Mouse (Mus musculus): ENCODE data around the gene Slc15a2. TPM values are rescaled to one million over a fixed set of nuclear protein-coding genes. Genes with fewer than 3 reads are reported as not detected.

The Slc15a2 gene
- total RNA-seq, 2 experiments from 2014 or later: 1.4 to 2.8 TPM

DNA sequence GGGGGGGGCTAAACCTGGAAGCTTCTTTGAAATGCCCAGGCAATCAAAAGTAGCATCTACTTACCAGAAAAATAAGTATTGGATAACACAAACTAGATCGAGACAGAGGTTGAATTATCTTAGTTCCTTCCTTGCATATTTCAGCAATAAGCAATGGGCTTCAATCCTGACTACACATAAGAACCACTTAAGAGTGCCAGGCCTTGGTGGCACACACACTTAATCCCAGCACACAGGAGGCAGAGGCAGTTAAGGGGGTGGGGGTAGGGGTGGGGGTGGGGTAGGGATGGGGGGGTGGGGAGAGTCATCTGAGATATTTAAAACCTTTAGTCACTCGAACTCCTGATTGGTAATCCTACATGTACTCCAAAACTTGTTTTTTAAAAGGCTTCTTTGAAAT lies 13.5 kb downstream of the Slc15a2 start:
- intact Hi-C loops (cut with DNase I): no loop called here
- DNase-seq: no peak

GRCm38 (mm10) chr16:36770830-36771229 lies 13.9 kb downstream of the Slc15a2 start:
- DNase-seq: no peak
- intact Hi-C loops (cut with DNase I): no loop called here

GRCm38 (mm10) chr16:36770191-36770771 lies 14.5 kb downstream of the Slc15a2 start:
- no peak for DNase-seq
- intact Hi-C loops (cut with DNase I): no loop called here

GRCm38 (mm10) chr16:36751979-36752378 lies 32.8 kb downstream of the Slc15a2 start:
- intact Hi-C loops (cut with DNase I): no loop called here
- no peak for DNase-seq

DNA sequence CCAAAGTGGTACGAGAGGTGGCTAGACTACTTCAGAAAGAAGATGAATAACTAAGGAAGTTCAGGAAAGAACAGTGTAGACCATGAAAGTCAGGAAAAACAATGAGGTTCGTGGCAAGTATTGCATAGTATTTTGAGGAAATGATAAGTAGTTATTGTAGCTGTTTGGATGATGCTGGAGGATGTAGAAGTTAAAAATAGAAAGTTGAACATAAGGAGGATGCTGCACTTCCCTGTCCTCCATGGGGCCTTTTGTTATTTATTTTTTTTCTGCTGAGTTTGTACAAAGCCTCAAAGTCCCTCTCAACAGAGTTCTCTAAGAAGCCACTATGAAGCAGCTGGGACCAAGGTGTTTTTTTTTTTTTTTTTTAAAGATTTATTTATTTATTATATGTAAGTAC lies 37.0 kb downstream of the Slc15a2 start:
- DNase-seq: no peak
- intact Hi-C loops (cut with DNase I): no loop called here

GRCm38 (mm10) chr16:36747068-36747467 lies 37.7 kb downstream of the Slc15a2 start:
- intact Hi-C loops (cut with DNase I): no loop called here
- DNase-seq: no peak

GRCm38 (mm10) chr16:36743580-36743979 lies 41.2 kb downstream of the Slc15a2 start:
- no peak for DNase-seq
- intact Hi-C loops (cut with DNase I): no loop called here

GRCm38 (mm10) chr16:36739404-36739930 lies 45.3 kb downstream of the Slc15a2 start:
- no peak for DNase-seq
- intact Hi-C loops (cut with DNase I): no loop called here

GRCm38 (mm10) chr16:36735421-36735820 lies 49.3 kb downstream of the Slc15a2 start:
- intact Hi-C loops (cut with DNase I): no loop called here
- no peak for DNase-seq

DNA sequence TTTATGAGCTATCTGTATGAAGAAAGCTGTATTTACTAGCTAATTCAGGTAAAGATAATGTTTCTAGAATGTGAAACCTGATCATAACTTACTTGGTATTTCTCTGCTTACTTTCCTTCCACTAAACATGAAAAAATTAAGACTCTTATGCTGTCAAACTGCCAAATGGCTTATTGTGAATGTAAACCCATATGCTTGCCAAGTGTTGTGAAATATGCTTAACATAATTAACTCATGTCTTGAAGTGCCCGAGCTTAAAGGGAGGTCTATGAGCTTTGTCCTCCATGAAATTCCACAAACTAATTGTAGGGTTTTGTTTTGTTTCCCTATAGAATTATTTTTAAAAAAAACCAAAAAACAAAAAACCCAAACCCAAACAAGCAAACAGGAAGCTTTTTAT lies 50.9 kb downstream of the Slc15a2 start:
- no peak for DNase-seq
- intact Hi-C loops (cut with DNase I): no loop called here

GRCm38 (mm10) chr16:36732572-36732971 lies 52.2 kb downstream of the Slc15a2 start:
- intact Hi-C loops (cut with DNase I): no loop called here
- no peak for DNase-seq

GRCm38 (mm10) chr16:36728959-36729358 lies 55.8 kb downstream of the Slc15a2 start:
- intact Hi-C loops (cut with DNase I): loop anchor here (10.0 kb wide), 1 partner anchor 276 kb away; no protein-coding TSS in a partner anchor

DNA sequence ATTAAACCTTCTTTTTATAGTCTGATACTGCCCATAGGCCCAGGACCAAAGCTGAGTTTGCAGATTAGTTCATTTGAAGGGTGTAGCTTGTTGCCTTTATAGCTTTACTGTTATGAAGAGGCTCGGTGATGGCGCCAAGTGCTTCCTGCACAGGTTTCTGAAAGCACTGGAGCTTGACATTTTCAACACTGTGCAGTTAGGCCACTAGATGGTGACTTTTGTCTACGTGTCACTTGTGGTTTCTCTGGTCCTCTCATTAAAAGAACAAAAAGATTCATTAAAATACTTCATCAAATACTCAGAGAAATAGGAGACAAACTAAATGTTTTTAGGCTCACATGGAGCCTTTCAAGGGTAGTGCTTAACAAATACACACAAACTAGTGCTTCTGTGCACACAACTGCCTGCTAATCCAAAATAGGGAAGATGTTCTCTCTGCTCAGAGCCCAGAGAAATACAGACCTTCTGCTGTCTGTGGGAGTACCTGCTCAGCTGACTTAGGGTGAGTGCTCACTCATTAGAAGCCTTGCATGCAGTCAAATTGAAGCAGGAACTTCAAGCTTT lies 60.8 kb downstream of the Slc15a2 start:
- no peak for DNase-seq
- intact Hi-C loops (cut with DNase I): loop anchor here (1.0 to 10.0 kb wide), 2 partner anchors 93 to 281 kb away; no protein-coding TSS in a partner anchor

More at GRCm38 (mm10) chr16:36728959-36729358, 55.8 kb downstream of the Slc15a2 start:
- DNase-seq: no peak

DNA sequence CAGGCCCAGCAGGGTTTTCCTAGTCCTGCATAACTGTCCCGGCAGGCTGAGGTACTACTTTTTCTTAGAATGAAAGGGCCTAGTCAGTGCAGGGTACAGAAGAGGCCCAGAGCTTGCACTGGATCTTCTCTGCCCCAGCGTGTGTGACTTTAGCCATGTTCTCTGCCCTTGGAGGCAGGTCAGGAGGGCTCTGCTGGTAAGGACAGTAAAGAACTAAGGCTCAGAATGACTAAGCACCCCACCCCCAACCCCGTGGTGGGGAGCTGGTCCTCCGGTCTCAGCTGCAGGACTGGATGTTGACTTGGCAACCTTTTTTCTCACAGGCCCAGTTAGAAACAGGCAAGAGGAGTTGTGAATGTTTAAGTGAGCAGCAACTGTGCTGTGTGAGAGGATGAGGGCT lies 62.0 kb downstream of the Slc15a2 start:
- intact Hi-C loops (cut with DNase I): loop anchor here (1.0 to 10.0 kb wide), 2 partner anchors 95 to 282 kb away; no protein-coding TSS in a partner anchor
- no peak for DNase-seq

DNA sequence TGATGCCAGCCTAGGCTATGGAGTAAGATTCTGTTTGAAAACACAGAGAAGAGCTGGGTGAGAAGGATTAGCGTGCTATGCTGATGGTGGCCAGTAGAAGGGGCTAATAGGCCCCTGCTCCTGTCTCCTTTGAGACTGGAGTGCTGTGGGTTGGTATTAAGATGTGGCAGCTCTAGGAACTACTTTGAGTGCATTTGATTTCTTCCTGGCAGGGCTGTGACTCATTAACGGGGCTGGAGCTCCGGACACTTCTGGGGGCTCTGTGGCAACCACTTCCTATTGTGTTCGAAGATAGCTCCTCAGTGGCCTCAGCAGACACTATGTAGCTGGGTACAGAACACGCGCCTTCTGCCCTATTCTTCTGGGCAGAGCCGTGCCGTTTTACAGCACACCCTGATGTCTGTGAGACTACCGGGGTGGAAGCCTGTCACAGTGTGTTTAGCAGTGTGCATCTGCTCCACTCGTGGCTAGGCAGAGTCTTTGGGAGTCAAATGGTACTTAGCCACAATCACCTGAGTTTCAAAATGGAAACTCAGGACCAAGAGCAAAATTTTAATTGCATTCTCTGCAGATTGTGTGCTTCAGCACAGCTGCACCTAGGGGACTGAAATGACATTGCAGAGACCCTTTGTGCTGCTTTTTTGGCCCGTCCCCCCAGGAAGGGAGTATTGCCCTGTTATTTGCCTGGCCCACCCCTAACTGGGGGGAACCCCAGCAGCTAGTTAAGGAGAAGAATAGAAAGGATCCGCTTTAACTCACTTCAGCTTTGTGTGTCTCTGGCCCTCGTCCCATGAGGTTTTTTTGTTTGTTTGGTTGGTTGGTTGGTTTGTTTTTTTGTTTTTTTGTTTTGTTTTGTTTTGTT lies 64.3 kb downstream of the Slc15a2 start:
- intact Hi-C loops (cut with DNase I): loop anchor here (10.0 kb wide), 1 partner anchor 284 kb away; no protein-coding TSS in a partner anchor
- DNase-seq: no peak

DNA sequence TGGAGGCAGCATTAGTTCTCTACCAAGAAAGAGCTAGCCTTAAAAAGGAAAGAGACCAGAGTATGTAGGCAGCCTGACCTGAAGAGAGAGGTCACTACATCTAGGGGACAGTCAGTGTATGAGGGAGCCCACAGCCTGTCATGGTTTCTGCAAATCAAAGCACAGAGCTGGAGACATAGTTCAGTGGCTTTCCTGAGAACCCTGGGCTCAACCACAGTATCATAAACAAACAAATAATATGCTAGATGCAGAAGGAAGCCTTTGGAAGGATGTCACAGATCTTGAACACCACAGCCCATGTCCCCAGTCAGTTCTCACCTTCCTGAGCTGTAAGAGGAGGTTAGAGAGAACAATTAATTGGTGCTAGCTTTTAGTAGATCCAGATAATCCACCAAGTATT lies 66.1 kb downstream of the Slc15a2 start:
- no peak for DNase-seq
- intact Hi-C loops (cut with DNase I): no loop called here

- no peak for DNase-seq
- intact Hi-C loops (cut with DNase I): no loop called here
Observed at GRCm38 (mm10) chr16:36717481-36717880, 67.3 kb downstream of the Slc15a2 start.

- intact Hi-C loops (cut with DNase I): no loop called here
- peak in 1 of 2 experiments; percentile 12 for DNase-seq
Observed at GRCm38 (mm10) chr16:36711760-36712159, 73.0 kb downstream of the Slc15a2 start.

GRCm38 (mm10) chr16:36710794-36711193 lies 74.0 kb downstream of the Slc15a2 start:
- intact Hi-C loops (cut with DNase I): no loop called here
- no peak for DNase-seq

GRCm38 (mm10) chr16:36709405-36709804 lies 75.4 kb downstream of the Slc15a2 start:
- intact Hi-C loops (cut with DNase I): no loop called here
- no peak for DNase-seq

GRCm38 (mm10) chr16:36708751-36709150 lies 76.0 kb downstream of the Slc15a2 start:
- intact Hi-C loops (cut with DNase I): no loop called here
- no peak for DNase-seq
